Mouse (Mus musculus): ENCODE measurements around the gene Smyd1. TPM values are rescaled to one million over a fixed set of nuclear protein-coding genes. Genes with fewer than 3 reads are reported as not detected.

Smyd1 gene
- polyA plus RNA-seq, 1 experiment = 0.22 TPM

GRCm38 (mm10) chr6:71259166-71259565 lies 62.9 kb downstream of the Smyd1 start:
- DNase-seq (ENCODE audit: low spot score) = no peak

GRCm38 (mm10) chr6:71258562-71258961 lies 63.5 kb downstream of the Smyd1 start:
- DNase-seq (ENCODE audit: low spot score) = no peak

DNA sequence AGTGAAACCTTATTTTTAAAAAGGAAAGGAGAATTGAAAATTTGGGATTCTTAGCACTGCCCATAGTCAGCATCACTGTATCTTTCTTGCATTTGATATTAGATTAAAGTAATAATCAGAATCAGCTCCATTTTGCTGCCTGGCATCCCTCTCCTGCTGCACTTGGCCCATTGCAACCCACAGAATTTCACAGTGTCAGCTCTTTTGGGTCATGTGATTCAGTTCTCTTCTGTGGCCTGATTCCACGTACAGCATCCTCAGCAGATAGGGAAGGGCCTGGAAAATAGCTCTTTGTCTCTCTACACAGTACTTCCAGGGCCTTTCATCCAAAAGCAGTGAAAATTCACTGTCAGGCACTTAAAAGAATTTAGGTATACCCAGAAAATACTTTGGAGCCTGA lies 64.7 kb downstream of the Smyd1 start:
- DNase-seq (ENCODE audit: low spot score) = no peak

GRCm38 (mm10) chr6:71256166-71256565 lies 65.9 kb downstream of the Smyd1 start:
- DNase-seq (ENCODE audit: low spot score) = no peak

- DNase-seq (ENCODE audit: low spot score) = no peak
Observed at GRCm38 (mm10) chr6:71254456-71254855, 67.6 kb downstream of the Smyd1 start.

- no peak for DNase-seq (ENCODE audit: low spot score)
Observed at GRCm38 (mm10) chr6:71250951-71251350, 71.1 kb downstream of the Smyd1 start.

DNA sequence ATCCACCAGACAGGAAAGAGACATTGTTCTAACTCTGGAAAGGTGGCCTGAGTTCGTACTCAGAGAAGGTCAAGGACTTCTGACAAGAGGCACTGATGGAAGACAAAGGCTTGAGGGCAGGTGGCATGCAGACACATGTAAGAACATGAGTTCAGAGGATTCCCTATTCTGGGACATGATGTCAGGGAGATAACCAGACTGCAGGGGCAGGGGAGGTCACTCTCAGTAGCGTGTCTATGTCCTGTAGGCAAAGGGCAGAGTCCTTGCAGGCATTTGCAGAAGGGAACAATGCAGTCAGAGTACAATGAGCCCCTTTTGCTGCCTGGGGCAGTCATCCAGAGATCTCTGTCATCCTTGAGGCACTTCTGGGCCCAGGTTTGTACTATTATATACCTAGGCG lies 72.4 kb downstream of the Smyd1 start:
- DNase-seq (ENCODE audit: low spot score) = no peak

GRCm38 (mm10) chr6:71248420-71248819 lies 73.6 kb downstream of the Smyd1 start:
- DNase-seq (ENCODE audit: low spot score) = no peak

DNA sequence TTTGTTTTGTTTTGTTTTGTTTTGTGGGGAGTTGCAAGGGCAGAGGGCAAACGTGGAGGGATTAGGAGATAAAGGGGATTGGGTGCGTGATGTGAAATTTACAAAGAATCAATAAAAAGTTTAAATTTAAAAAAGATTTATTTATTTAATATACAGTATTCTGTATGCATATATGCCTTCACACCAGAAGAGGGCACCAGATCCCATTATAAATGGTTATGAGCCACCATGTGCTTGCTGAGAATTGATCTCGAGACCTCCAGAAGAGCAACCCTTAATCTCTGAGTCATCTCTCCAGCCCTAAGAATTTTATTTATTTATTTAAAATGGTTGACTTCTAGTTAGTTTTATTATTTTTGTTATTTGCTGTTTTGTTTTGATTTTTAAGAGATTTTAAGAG lies 78.8 kb downstream of the Smyd1 start:
- no peak for DNase-seq (ENCODE audit: low spot score)

DNA sequence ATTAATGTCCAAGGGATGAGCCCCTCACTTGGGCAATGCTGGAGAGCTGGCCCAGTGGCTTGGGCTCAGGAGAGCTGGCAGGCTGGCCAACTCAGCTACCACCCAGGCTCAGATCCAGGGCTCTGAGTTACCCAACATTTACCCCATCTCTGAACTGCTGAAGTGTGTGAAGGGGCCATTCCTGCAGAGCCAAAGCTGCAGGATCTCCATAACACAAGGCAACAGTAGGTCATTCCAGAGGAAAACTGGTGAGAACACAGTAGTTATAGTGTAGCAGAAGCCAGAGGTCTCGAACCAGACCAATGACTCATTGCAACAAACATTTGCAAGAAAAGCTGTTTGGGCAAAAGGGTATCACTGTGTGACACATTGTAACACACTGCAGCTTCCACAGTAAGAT lies 79.2 kb downstream of the Smyd1 start:
- DNase-seq (ENCODE audit: low spot score) = no peak

- DNase-seq (ENCODE audit: low spot score) = no peak
Observed at GRCm38 (mm10) chr6:71240831-71241230, 81.2 kb downstream of the Smyd1 start.

GRCm38 (mm10) chr6:71239069-71239750 lies 82.8 kb downstream of the Smyd1 start:
- DNase-seq (ENCODE audit: low spot score) = no peak

- no peak for DNase-seq (ENCODE audit: low spot score)
Observed at GRCm38 (mm10) chr6:71237031-71237431, 85.0 kb downstream of the Smyd1 start.

DNA sequence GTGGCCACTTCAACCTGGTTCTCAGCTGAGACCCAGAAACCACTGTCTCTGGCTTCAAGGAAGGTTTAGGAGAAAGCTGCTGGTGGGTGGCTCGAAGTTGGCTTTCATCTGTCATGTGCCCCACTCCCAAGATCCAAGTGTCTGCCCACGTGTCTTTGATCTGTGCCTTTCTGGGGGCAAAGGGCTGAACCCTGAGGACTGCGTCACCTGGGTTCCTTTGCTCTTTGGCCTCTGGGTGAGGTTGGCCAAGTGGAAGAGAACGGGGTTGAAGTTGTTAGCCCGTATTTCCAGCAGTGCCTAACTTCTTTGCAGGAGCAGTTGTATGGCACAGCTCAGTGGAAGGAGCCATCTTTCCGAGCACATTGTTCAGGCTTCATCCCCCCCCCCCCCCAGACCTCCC lies 85.5 kb downstream of the Smyd1 start:
- no peak for DNase-seq (ENCODE audit: low spot score)

DNA sequence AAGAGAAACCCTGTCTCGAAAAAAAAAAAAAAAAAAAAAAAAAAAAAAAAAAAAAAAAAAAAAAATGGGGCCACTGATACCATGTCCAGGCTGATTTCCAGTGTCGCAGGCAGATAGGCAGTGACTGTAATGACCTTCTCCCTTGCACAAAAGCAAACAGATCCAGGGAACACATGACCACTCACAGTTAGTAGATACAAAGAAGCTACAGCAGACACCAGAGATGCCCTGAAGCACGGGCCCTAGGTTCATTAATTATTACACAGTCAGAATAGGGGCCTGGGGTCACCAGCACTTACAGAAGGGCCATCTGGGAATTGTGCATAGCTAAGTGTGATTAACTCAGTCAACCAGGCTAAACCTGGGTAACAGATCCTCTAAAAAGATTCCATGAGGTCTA lies 86.1 kb downstream of the Smyd1 start:
- DNase-seq (ENCODE audit: low spot score) = no peak

- no peak for DNase-seq (ENCODE audit: low spot score)
Observed at GRCm38 (mm10) chr6:71235121-71235520, 86.9 kb downstream of the Smyd1 start.

GRCm38 (mm10) chr6:71227157-71227770 lies 94.8 kb downstream of the Smyd1 start:
- no peak for DNase-seq (ENCODE audit: low spot score)

DNA sequence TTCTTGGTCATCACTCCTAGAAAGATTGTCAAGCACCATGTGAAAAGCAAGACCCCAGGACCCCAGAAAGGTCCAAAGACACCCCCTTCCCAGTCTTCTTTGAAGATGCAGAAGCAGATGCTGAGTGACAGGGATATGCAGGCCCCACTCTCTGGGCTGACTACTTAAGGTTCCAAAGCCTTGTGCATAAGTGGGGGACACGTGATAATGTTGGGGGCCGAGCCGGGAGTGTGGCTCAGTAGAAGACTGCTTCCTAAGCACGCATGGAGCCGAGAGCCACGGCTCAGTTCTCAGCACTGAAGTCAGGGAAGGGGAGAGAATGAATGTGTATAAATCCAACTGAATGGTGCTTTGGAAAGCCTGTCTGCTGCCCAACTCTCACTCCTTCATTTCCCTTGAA lies 95.5 kb downstream of the Smyd1 start:
- no peak for DNase-seq (ENCODE audit: low spot score)

DNA sequence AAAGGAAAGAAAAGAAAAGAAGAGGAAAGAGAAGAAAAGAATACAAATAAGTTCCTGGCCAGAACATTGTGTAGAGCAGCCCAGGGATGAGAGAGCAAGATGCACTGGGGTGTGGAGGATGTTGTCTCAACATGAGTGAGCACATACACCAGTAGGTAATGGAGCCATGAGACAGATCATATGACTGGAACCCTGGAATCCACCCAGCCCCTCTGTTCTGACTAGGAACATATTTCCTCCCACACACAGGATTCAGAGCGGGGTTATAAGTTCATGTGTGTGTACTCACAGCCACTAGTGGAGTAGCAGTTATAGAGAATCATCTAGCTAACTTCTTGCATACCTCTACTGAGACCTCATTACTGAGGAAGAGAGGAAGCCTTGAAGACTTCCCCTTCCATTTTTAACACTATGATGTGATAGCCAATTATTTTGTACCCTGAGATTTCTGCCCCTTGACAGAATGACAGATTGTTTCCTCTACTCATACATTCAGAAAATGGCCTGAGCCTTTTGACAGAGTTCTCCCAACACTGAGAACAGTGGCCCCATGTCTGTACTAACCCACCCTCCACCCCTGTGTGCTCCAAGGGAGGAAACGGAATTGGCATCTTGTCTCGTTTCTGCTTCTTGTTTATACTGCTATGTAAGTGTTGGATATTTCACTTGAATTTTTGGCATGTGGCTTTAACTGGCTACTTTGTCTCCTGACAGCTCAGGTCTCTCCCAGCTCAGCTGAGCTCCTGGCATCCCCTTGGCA lies 97.7 kb downstream of the Smyd1 start:
- DNase-seq (ENCODE audit: low spot score) = no peak

DNA sequence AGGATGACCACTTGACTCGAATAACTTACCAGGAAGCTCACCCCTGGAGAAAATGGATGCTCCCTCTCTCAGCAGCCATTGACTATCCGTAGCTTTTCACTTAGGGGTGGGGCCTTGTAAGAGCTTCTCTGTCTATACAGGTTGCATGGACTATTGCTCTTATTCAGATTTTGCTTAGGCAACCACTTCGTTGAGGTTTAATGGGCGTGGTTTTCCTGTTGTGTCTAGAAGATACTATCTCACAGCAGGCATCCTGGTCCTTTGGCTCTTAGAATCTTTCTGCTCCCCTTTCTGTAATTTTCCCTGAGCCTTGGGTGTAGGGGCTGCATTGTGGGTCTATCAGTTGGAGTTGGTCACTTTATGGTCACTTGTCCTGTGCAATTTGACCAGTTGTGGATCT lies 100.5 kb downstream of the Smyd1 start:
- DNase-seq (ENCODE audit: low spot score) = no peak

DNA sequence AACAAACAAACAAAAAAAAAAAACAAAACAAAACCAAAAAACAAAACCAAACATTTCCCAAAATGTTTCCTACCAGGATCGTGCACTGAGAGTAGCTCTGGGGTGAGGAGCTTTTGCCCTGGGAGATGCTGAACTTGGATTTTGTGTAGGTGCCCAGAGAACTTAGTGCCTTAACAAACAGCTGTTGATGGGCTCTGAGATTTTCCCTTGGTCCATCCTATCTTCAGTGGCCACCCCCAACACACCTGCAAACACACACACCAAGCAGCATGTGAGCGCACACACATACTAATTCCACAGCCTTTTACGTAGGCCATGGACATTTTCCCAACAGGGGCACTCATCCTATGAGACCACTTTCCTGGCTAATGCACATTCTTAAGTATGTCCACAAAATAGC lies 109.6 kb downstream of the Smyd1 start:
- no peak for DNase-seq (ENCODE audit: low spot score)

DNA sequence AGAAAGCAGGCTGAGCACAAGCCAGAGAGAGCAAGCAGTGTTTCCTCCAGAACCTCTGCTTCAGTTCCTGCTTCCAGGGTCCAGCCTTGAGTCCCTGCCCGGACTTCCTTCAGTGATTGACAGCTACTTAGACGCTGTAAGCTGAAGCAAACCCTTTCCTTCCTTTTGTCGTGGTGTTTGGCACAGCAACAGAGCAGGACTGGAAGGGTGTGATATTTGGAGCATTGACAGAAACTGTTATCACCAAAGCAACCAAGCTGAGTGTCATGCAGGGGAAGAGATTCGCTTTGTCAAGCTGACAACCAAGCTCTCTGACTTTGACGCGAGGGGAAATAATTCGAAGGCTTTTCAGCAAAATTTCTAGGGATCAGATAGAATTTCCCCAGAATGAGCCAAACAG lies 110.1 kb downstream of the Smyd1 start:
- no peak for DNase-seq (ENCODE audit: low spot score)

DNA sequence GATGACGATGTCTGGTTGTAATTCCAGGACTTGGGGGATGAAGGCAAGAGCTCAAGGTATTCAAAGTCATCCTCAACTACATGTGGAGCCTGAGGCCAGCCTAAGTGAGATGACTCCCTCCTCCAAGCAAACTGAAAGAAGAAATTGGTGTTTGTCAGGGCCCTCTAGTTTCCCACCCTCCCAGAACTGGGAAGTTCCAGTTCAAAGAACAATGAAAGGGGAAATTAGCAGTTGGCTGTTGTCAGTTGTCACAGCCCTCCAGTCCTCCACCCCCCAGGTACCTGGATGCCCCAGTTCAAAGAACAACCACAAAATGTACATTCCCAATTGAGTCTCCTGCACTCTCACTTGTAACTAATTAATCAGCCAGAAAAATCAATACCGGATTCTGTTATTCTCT lies 113.3 kb downstream of the Smyd1 start:
- DNase-seq (ENCODE audit: low spot score) = no peak
